In genomic region chr16:95209011-95209466, GRCm38 (mm10) we compare ENCODE assay signal across 8 mouse cellular contexts. TPM values are rescaled to one million over a fixed set of nuclear protein-coding genes. Genes with fewer than 3 reads are reported as not detected.
A peak's percentile ranks its signal among the peaks of the same experiment; 100 is the strongest.
DNase-seq lines count a peak whose midpoint lies in the region; ATAC-seq and TF ChIP-seq lines count a peak whose summit lies in the region.

No protein-coding gene starts in this region.

- H3K4me2 ChIP-seq in stomach, postnatal 0 days (replicated peaks; ENCODE audit: low read depth), result no peak overlapping the region

- DNase-seq in heart, adult 2 months, result peak; percentile 18 to 27
- DNase-seq in heart, embryonic 10.5 days (ENCODE audit: low spot score), result no peak
- peak; percentile 48 to 51 for DNase-seq in cerebellum, adult 2 months
- peak; percentile 53 for DNase-seq in kidney, adult 2 months
- peak; percentile 40 for DNase-seq in stomach, postnatal 0 days (ENCODE audit: low spot score)
- DNase-seq in spleen, postnatal 4 days (ENCODE audit: low spot score in 2 of 2), result no peak
- DNase-seq in urinary bladder, adult 18-20 months (ENCODE audit: low spot score in 2 of 2), result no peak

- no peak overlapping the region for H3K4me3 ChIP-seq in heart, adult 2 months
- H3K4me3 ChIP-seq in heart, embryonic 10.5 days, result no peak overlapping the region
- H3K4me3 ChIP-seq in cerebellum, adult 2 months (replicated peaks; ENCODE audit: insufficient read depth, low read depth, low read length), result no peak overlapping the region
- H3K4me3 ChIP-seq in kidney, adult 2 months (ENCODE audit: insufficient read depth, low read depth, low read length), result no peak overlapping the region
- H3K4me3 ChIP-seq in stomach, postnatal 0 days (ENCODE audit: low read depth, low read length), result no peak overlapping the region

- H3K27me3 ChIP-seq in heart, adult 2 months (ENCODE audit: control insufficient read depth, insufficient read depth, low read length), result no peaks in the 10 kb centered on the region
- 0 out of 2 replicates have a peak, but pooled peaks cover 4% of the 10 kb centered on the region for H3K27me3 ChIP-seq in heart, embryonic 10.5 days (ENCODE audit: insufficient read depth, poor library complexity, severe bottlenecking)
- H3K27me3 ChIP-seq in cerebellum, adult 2 months (ENCODE audit: control insufficient read depth, insufficient read depth, low read length), result no peaks in the 10 kb centered on the region
- no peaks in the 10 kb centered on the region for H3K27me3 ChIP-seq in kidney, adult 2 months (replicated peaks; ENCODE audit: control insufficient read depth, insufficient read depth, low read length)
- no peaks in the 10 kb centered on the region for H3K27me3 ChIP-seq in stomach, postnatal 0 days (ENCODE audit: control insufficient read depth, insufficient read depth, low read length)

- 0 out of 2 replicates have a peak, but pooled peaks have one; percentile 30 for TF ChIP-seq EP300 in heart, adult 2 months (IDR thresholded peaks at IDR 0.05; ENCODE audit: insufficient read depth, low read depth, low read length)
- TF ChIP-seq EP300 in stomach, postnatal 0 days (optimal IDR thresholded peaks at IDR 0.05), result no peak

- H3K27ac ChIP-seq in heart, adult 2 months, result no peak overlapping the region
- H3K27ac ChIP-seq in heart, embryonic 10.5 days, result no peak overlapping the region
- H3K27ac ChIP-seq in cerebellum, adult 2 months (ENCODE audit: insufficient read depth, low read length), result no peak overlapping the region
- H3K27ac ChIP-seq in kidney, adult 2 months (ENCODE audit: insufficient read depth, low read depth, low read length), result no peak overlapping the region
- 0 out of 2 replicates have a peak overlapping the region, but pooled peaks have one; percentile 31 for H3K27ac ChIP-seq in stomach, postnatal 0 days (replicated peaks)

- TF ChIP-seq CTCF in heart, adult 2 months (IDR thresholded peaks at IDR 0.05), result peak; percentile 80
- peak; percentile 50; the same call in 1 of the 2 replicates for TF ChIP-seq CTCF in cerebellum, adult 2 months (IDR thresholded peaks at IDR 0.05; ENCODE audit: borderline replicate concordance, insufficient read depth, low read depth, low read length)
- peak; percentile 53; the same call in 1 of the 2 replicates for TF ChIP-seq CTCF in kidney, adult 2 months (conservative IDR thresholded peaks at IDR 0.05; ENCODE audit: insufficient read depth, insufficient read length, low read depth, low read length)
- peak; percentile 67 for TF ChIP-seq CTCF in stomach, postnatal 0 days (IDR thresholded peaks at IDR 0.05; ENCODE audit: low read depth)

- 48% methylated on average over 1 of the region's 1 CpGs for WGBS in heart, adult 2 months
- WGBS in heart, embryonic 10.5 days, result 55% methylated on average over 1 of the region's 1 CpGs
- 4% methylated on average over 1 of the region's 1 CpGs for WGBS in cerebellum, adult 2 months
- 24% methylated on average over 1 of the region's 1 CpGs for WGBS in kidney, adult 2 months
- WGBS in stomach, postnatal 0 days, result 24% methylated on average over 1 of the region's 1 CpGs

- no peaks in the 10 kb centered on the region for H3K9me3 ChIP-seq in heart, embryonic 10.5 days
- H3K9me3 ChIP-seq in stomach, postnatal 0 days (ENCODE audit: control insufficient read depth, low read length), result no peaks in the 10 kb centered on the region

- no peaks in the 10 kb centered on the region for H3K4me1 ChIP-seq in heart, adult 2 months (ENCODE audit: control insufficient read depth, insufficient read depth, low read length)
- H3K4me1 ChIP-seq in heart, embryonic 10.5 days, result peaks cover 6% of the 10 kb centered on the region
- peaks cover 4% of the 10 kb centered on the region; the same call in 1 of the 2 replicates for H3K4me1 ChIP-seq in cerebellum, adult 2 months (ENCODE audit: control insufficient read depth, insufficient read depth, low read length)
- H3K4me1 ChIP-seq in kidney, adult 2 months (ENCODE audit: control insufficient read depth, insufficient read depth, low read length), result peaks cover 3% of the 10 kb centered on the region; the same call in 1 of the 2 replicates
- H3K4me1 ChIP-seq in stomach, postnatal 0 days (replicated peaks; ENCODE audit: control insufficient read depth, insufficient read depth), result no peaks in the 10 kb centered on the region

- H3K9ac ChIP-seq in heart, adult 2 months (ENCODE audit: low read depth, low read length), result no peak overlapping the region
- no peak overlapping the region for H3K9ac ChIP-seq in stomach, postnatal 0 days (ENCODE audit: low read length)

- no peaks in the 10 kb centered on the region for H3K36me3 ChIP-seq in heart, adult 2 months (ENCODE audit: control insufficient read depth, insufficient read depth, low read length)
- no peaks in the 10 kb centered on the region for H3K36me3 ChIP-seq in heart, embryonic 10.5 days
- H3K36me3 ChIP-seq in kidney, adult 2 months (ENCODE audit: control insufficient read depth, insufficient read depth, low read length), result no peaks in the 10 kb centered on the region
- no peaks in the 10 kb centered on the region for H3K36me3 ChIP-seq in stomach, postnatal 0 days (ENCODE audit: control insufficient read depth, insufficient read depth, low read length)

- TF ChIP-seq POLR2A in heart, adult 2 months (IDR thresholded peaks at IDR 0.05; ENCODE audit: insufficient read depth, low read depth, low read length), result no peak
- TF ChIP-seq POLR2A in cerebellum, adult 2 months (IDR thresholded peaks at IDR 0.05; ENCODE audit: borderline replicate concordance, insufficient read depth, low read length), result no peak
- TF ChIP-seq POLR2A in kidney, adult 2 months (IDR thresholded peaks at IDR 0.05; ENCODE audit: low read depth, low read length), result no peak

- intact Hi-C loops in heart, adult 2 months (cut with DNase I), result loop anchor here (1.0 kb wide), 1 partner anchor 132 kb away; no protein-coding TSS in a partner anchor

- no peaks in the 10 kb centered on the region for H3K79me2 ChIP-seq in heart, adult 2 months (replicated peaks; ENCODE audit: control insufficient read depth, insufficient read depth, low read length)

- peak; percentile 71 for ATAC-seq in CD4-positive, CD25-positive, alpha-beta regulatory T cell, adult 4 months
- ATAC-seq in stomach, postnatal 0 days (ENCODE audit: low FRiP score, low TSS enrichment), result peak; percentile 59

RNA-seq across cellular contexts. Expression of gene Kcnj15, which starts 48.3 kb away (rescaled TPM):
- total RNA-seq in heart, adult 2 months (2021), result 1 to 10 TPM in 1 of 2 experiments, under 1 TPM in 1; 0.89 to 1.5 TPM
- 1.2 and 2.6 TPM in 2 replicates for polyA plus RNA-seq in heart, adult 2 months (2012; rRNA removed)
- 0.26 and 0.41 TPM in 2 replicates for polyA plus RNA-seq in heart, embryonic 10.5 days (2016; fragmentation: Nextera tagmentation; extraction: Ambion mirVana)
- polyA plus RNA-seq in CD4-positive, CD25-positive, alpha-beta regulatory T cell, adult 4 months (2017; shearing (Covaris generic)), result 1 to 10 TPM; 1.3 to 1.6 TPM
- polyA plus RNA-seq in cerebellum, adult 2 months (2012; rRNA removed), result 0.05 TPM in 1 of 2 replicates, not detected in the other
- 311 and 327 TPM in 2 replicates for polyA plus RNA-seq in kidney, adult 2 months (2012; rRNA removed)
- polyA plus RNA-seq in stomach, postnatal 0 days (2015; fragmentation: Nextera tagmentation; extraction: Ambion mirVana), result 10.5 and 10.6 TPM in 2 replicates

Comparison
In these comparisons a context has a peak if more than half of its experiments do, and no peak if none do; other contexts are left out.
1. DNase-seq: peak in heart, adult 2 months (2 of 2), cerebellum, adult 2 months (2 of 2), kidney, adult 2 months (single experiment) and stomach, postnatal 0 days (single experiment); none in heart, embryonic 10.5 days (single experiment), spleen, postnatal 4 days (0 of 2) and urinary bladder, adult 18-20 months (0 of 2).
2. RNA of gene Kcnj15, which starts 48.3 kb away (polyA plus RNA-seq): 311 to 327 TPM in kidney, adult 2 months; 10.5 to 10.6 TPM in stomach, postnatal 0 days, 1.3 to 1.6 TPM in CD4-positive, CD25-positive, alpha-beta regulatory T cell, adult 4 months, 1.2 to 2.6 TPM in heart, adult 2 months, 0.26 to 0.41 TPM in heart, embryonic 10.5 days and 0.05 TPM in cerebellum, adult 2 months; every median in the first group is over 10 times any median in the second.
3. Peak in every context shown above with its lines, with median percentiles within 50 percentile points of each other: CTCF ChIP-seq.